Mouse (Mus musculus): Measurements from ENCODE around the gene Coro2a. TPM values are rescaled to one million over a fixed set of nuclear protein-coding genes. Genes with fewer than 3 reads are reported as not detected.
A peak's percentile ranks its signal among the peaks of the same experiment; 100 is the strongest.

Coro2a gene
- polyA plus RNA-seq, 1 experiment from 2014 or later = 14.4 TPM

DNA sequence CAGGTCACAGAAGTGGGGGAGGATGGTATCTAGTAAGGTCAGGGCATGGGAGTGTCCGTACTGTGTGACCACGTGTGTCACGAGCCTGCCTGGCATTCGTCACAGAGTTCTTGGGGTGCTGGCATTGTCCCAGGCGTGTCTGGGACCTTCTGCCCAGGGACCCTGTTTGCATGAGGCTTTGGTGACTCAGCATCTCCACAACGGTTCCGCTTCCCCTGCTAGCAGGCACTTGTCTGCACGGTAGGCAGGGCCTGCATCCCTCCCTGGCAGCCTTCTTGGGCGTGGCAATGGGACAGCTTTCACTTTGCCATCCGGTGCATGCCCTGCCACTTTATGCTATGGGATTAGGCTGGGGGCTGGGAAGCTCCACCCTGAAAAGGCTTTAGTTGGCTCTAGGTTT is 38.2 kb downstream of the Coro2a start:
- ATAC-seq (ENCODE audit: low read depth) = no peak
- Histone ChIP-seq H3K4me3 (no peak overlapping the region), H3K9me3 (no peaks in the 10 kb centered on the region), H3K36me3 (no peaks in the 10 kb centered on the region), H3K27me3 (no peaks in the 10 kb centered on the region), H3K27ac (replicated peaks) (no peak overlapping the region), H3K9ac (no peak overlapping the region), H3K4me2 (no peak overlapping the region), H3K4me1 (replicated peaks) (no peaks in the 10 kb centered on the region)
- WGBS = 77% methylated on average over 10 of the region's 10 CpGs

DNA sequence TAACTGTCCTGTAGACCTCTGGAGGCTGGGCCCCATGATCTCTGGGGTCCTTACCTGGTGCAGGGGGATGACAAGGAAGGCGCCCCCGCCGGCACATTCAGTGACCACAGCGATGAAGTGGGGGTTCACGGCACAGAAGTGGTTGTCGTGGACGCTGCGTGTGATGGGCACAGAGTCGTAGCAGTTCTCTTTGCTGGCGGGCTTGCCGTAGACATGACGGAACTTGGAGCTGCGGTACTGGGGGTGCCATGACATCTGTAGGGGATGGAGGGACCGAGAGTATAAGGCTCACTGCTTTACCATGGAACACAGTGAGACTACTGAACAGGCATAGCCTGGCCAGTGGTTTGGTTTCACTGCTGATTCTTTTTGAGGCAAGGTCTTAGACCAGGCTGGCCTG is 39.2 kb downstream of the Coro2a start:
- H3K27ac ChIP-seq (replicated peaks) = no peak overlapping the region
- no peak overlapping the region for H3K4me2 ChIP-seq
- no peak overlapping the region for H3K9ac ChIP-seq
- 94% methylated on average over 14 of the region's 14 CpGs for WGBS
- no peaks in the 10 kb centered on the region for H3K27me3 ChIP-seq
- ATAC-seq (ENCODE audit: low read depth) = no peak
- H3K4me3 ChIP-seq = no peak overlapping the region
- H3K9me3 ChIP-seq = no peaks in the 10 kb centered on the region
- no peaks in the 10 kb centered on the region for H3K36me3 ChIP-seq
- H3K4me1 ChIP-seq (replicated peaks) = no peaks in the 10 kb centered on the region

DNA sequence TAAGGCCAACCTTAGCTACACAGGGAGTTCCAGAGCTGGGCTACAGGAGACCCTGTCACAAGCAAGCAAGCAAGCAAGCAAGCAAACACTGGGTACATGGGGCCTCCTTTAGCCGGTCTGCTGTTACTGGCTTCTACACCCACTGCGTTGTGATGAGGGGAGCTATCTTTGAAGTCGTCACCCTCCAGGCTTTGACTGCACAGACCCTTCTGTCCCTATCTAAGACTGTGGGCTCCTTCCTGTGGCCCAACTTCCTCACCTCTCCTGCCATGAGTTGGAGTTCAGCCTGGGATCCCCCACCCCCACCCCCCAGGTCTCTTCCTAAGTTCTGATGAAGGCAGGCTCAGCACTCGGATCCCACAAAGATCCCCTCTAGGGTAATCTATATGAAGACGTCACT is 40.0 kb downstream of the Coro2a start:
- no peaks in the 10 kb centered on the region for H3K4me1 ChIP-seq (replicated peaks)
- ATAC-seq (ENCODE audit: low read depth) = no peak
- H3K36me3 ChIP-seq = no peaks in the 10 kb centered on the region
- H3K27ac ChIP-seq (replicated peaks) = no peak overlapping the region
- H3K27me3 ChIP-seq = no peaks in the 10 kb centered on the region
- H3K4me3 ChIP-seq = no peak overlapping the region
- H3K9me3 ChIP-seq = no peaks in the 10 kb centered on the region
- no peak overlapping the region for H3K4me2 ChIP-seq
- no peak overlapping the region for H3K9ac ChIP-seq
- WGBS = 83% methylated on average over 5 of the region's 5 CpGs

DNA sequence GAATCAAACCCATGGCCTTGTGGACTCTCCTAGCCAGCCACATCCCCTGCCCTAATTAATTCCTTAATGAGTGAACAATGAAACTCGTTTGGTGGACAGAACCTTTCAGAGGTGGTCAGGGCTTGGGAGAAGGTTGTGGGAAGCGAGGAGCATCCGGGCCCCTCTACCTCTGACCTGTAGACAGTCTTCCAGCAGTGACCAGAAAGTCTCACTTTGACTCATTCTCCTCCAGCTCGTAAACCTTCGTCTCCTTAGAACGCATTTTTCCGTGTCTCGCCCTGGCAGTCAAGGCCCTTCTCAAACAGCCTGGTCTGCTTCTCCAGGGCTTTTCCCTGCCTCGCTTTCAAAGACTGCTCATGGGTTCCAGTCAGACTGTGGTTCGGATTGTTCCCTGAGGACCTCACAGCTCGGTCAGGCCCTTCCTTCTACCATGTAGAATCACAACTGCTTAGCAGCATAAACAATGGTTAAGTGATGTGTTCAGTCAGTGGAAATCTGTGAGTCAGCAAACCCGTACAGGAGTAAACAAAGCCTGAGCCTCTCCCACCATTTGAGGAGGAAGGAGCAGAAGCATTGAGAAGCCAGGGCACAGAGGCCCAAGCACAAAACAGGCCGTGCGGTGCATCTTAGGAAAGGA is 41.8 kb downstream of the Coro2a start:
- ATAC-seq (ENCODE audit: low read depth) = no peak
- no peak overlapping the region for H3K9ac ChIP-seq
- 79% methylated on average over 14 of the region's 14 CpGs for WGBS

DNA sequence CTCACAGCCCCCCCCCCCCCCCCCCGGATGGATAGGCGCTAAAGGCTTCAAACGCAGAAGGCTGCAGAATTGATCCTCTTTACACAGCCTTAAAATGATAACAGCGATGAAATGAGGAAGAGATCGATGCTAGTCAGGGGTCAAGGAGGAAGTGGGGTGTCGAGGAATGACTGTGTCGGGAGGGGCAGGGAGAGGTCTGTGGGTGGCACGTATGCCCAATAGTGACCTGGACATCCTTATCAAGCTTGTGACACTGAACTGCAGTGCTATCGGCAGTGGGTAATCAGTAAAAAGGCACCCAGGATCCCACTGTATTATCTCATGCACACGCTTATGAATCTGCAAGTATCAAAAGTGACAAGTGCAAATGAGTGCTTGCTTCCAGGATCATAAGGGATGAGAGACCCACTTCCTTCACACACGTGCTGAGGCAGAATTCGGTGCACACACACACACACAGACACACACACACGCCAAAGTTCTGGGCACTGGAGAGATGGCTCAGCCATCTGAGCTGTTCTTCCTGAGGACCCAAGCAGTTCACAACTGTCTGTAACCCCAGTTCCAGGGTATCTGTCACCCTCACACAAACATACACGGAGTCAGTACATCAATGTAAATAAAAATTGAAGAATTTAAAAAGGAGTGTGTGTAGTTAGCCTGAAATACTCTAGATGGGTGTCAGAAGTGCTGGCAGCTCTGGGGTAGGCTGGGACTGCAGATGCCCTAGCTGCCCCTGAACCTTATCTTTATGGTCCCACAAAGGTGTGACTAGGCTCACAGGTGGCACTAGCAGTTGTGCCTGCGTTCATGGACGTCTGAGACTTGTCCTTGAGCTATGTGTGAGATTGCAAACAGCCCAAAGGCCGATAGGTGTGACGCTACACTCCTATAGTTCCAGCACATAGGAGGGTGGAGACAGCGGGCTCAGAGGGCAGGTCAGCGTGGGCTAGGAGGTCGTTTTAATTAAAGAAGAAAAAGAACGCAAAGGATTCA is 43.0 kb downstream of the Coro2a start:
- whole genome bisulfite sequencing = 80% methylated on average over 22 of the region's 22 CpGs

More for the DNA sequence above, 41.8 kb downstream of the Coro2a start:
- no peaks in the 10 kb centered on the region for H3K9me3 ChIP-seq
- H3K27ac ChIP-seq (replicated peaks) = no peak overlapping the region
- no peaks in the 10 kb centered on the region for H3K27me3 ChIP-seq
- no peak overlapping the region for H3K4me2 ChIP-seq
- H3K36me3 ChIP-seq = no peaks in the 10 kb centered on the region
- H3K4me1 ChIP-seq (replicated peaks) = no peaks in the 10 kb centered on the region
- H3K4me3 ChIP-seq = no peak overlapping the region

DNA sequence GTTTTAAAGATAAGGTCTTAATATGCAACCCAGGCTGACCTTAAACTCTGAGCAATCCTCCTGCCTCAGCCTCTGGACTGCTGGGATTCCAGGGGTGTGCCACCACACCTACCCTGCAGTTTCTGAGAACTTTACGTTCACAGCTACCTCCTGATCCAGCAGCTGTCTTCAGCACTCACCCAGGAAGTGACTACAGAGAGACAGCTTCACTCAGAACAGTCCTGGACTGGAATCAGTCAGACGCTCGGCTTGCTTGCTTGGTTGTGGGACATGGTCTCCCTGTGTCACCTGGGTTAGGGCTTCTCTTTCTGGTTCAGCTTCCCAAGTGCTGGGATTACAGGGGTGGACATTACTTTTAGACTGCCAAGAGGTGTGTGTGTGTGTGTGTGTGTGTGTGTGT is 45.1 kb downstream of the Coro2a start:
- H3K9me3 ChIP-seq = no peaks in the 10 kb centered on the region
- WGBS = 85% methylated on average over 3 of the region's 3 CpGs
- no peak overlapping the region for H3K4me2 ChIP-seq
- no peaks in the 10 kb centered on the region for H3K4me1 ChIP-seq (replicated peaks)
- no peaks in the 10 kb centered on the region for H3K27me3 ChIP-seq
- no peak overlapping the region for H3K9ac ChIP-seq
- no peaks in the 10 kb centered on the region for H3K36me3 ChIP-seq
- H3K4me3 ChIP-seq = no peak overlapping the region
- ATAC-seq (ENCODE audit: low read depth) = no peak
- H3K27ac ChIP-seq (replicated peaks) = no peak overlapping the region

More for the DNA sequence above, 43.0 kb downstream of the Coro2a start:
- Histone ChIP-seq H3K4me3 (no peak overlapping the region), H3K4me2 (no peak overlapping the region), H3K36me3 (no peaks in the 10 kb centered on the region), H3K9me3 (no peaks in the 10 kb centered on the region), H3K27me3 (no peaks in the 10 kb centered on the region), H3K4me1 (replicated peaks) (no peaks in the 10 kb centered on the region), H3K9ac (no peak overlapping the region), H3K27ac (replicated peaks) (no peak overlapping the region)
- ATAC-seq (ENCODE audit: low read depth) = no peak

DNA sequence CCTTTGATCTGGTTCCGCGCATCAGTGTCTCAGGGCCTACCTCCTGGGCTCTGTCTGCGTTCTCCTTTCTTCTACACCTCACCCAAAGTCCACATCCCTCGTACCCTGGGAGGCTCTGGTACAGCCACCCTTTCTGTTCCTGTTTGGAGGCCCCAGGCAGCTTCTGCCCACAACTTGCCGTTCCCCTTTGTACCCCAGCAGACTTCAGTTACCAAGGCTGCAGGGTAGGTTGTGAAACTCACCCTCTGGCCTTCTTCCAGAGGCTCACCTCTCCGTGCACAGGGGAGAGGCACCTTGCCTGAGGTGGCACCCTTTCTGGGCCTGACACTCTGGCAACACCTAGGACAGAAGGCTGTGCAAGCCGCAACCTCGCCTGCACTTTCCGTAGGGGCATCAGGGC is 46.2 kb downstream of the Coro2a start:
- ATAC-seq (ENCODE audit: low read depth) = no peak

GRCm38 (mm10) chr4:46554295-46555069 is 47.5 kb downstream of the Coro2a start:
- H3K36me3 ChIP-seq = no peaks in the 10 kb centered on the region
- no peaks in the 10 kb centered on the region for H3K27me3 ChIP-seq
- H3K9ac ChIP-seq = no peak overlapping the region
- no peak overlapping the region for H3K4me2 ChIP-seq
- H3K9me3 ChIP-seq = no peaks in the 10 kb centered on the region
- WGBS = 77% methylated on average over 10 of the region's 10 CpGs
- ATAC-seq (ENCODE audit: low read depth) = no peak
- H3K4me3 ChIP-seq = no peak overlapping the region
- H3K4me1 ChIP-seq (replicated peaks) = no peaks in the 10 kb centered on the region
- H3K27ac ChIP-seq (replicated peaks) = no peak overlapping the region

More for the DNA sequence above, 46.2 kb downstream of the Coro2a start:
- no peak overlapping the region for H3K4me3 ChIP-seq
- H3K36me3 ChIP-seq = no peaks in the 10 kb centered on the region
- no peaks in the 10 kb centered on the region for H3K9me3 ChIP-seq
- no peaks in the 10 kb centered on the region for H3K27me3 ChIP-seq
- H3K4me1 ChIP-seq (replicated peaks) = no peaks in the 10 kb centered on the region
- no peak overlapping the region for H3K4me2 ChIP-seq
- H3K9ac ChIP-seq = no peak overlapping the region
- H3K27ac ChIP-seq (replicated peaks) = no peak overlapping the region
- 85% methylated on average over 9 of the region's 9 CpGs for WGBS

- Histone ChIP-seq H3K27me3 (no peaks in the 10 kb centered on the region), H3K27ac (replicated peaks) (no peak overlapping the region), H3K36me3 (no peaks in the 10 kb centered on the region), H3K9me3 (no peaks in the 10 kb centered on the region), H3K9ac (no peak overlapping the region), H3K4me1 (replicated peaks) (no peaks in the 10 kb centered on the region), H3K4me3 (no peak overlapping the region), H3K4me2 (no peak overlapping the region)
- WGBS = 81% methylated on average over 1 of the region's 1 CpGs
- no peak for ATAC-seq (ENCODE audit: low read depth)
Measured at GRCm38 (mm10) chr4:46553864-46554263, 48.1 kb downstream of the Coro2a start.

GRCm38 (mm10) chr4:46550406-46550805 is 51.6 kb downstream of the Coro2a start:
- Histone ChIP-seq H3K9ac (no peak overlapping the region), H3K4me3 (no peak overlapping the region), H3K27me3 (no peaks in the 10 kb centered on the region), H3K36me3 (no peaks in the 10 kb centered on the region), H3K9me3 (no peaks in the 10 kb centered on the region), H3K4me1 (replicated peaks) (peaks cover 4% of the 10 kb centered on the region; the same call in 1 of the 2 replicates), H3K27ac (replicated peaks) (no peak overlapping the region), H3K4me2 (no peak overlapping the region)
- WGBS = 65% methylated on average over 8 of the region's 8 CpGs
- no peak for ATAC-seq (ENCODE audit: low read depth)

- no peak overlapping the region for H3K9ac ChIP-seq
Measured at GRCm38 (mm10) chr4:46549979-46550378, 52.0 kb downstream of the Coro2a start.

DNA sequence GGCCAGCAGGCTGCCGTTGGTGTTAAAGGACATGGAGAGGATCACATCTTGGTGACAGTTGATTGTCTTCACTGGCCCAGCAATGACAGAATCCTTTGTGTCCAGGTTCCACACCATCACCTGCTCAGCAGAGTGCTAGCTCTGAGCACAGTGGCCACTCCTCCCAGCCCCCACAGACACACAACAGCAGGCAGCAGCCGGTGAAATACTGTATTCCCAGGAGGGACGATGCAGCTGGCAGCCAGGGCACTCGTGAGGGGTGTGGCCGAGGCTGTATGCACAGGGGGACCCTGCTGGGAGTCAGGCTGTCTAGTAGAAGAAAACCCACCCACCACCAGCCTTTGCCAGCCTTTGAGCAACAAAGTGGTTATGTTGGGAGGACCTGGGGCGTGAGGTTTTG is 55.3 kb downstream of the Coro2a start:
- WGBS = 31% methylated on average over 6 of the region's 6 CpGs
- peaks cover 4% of the 10 kb centered on the region; the same call in 1 of the 2 replicates for H3K4me1 ChIP-seq (replicated peaks)
- ATAC-seq (ENCODE audit: low read depth) = peak; percentile 40; the same call in 1 of the 2 replicates
- no peaks in the 10 kb centered on the region for H3K36me3 ChIP-seq
- H3K9me3 ChIP-seq = no peaks in the 10 kb centered on the region
- no peak overlapping the region for H3K4me2 ChIP-seq
- H3K27me3 ChIP-seq = no peaks in the 10 kb centered on the region
- no peak overlapping the region for H3K9ac ChIP-seq
- no peak overlapping the region for H3K4me3 ChIP-seq
- no peak overlapping the region for H3K27ac ChIP-seq (replicated peaks)

More at GRCm38 (mm10) chr4:46549979-46550378, 52.0 kb downstream of the Coro2a start:
- Histone ChIP-seq H3K36me3 (no peaks in the 10 kb centered on the region), H3K9me3 (no peaks in the 10 kb centered on the region), H3K4me1 (replicated peaks) (peaks cover 4% of the 10 kb centered on the region; the same call in 1 of the 2 replicates), H3K4me2 (no peak overlapping the region), H3K27ac (replicated peaks) (no peak overlapping the region), H3K4me3 (no peak overlapping the region), H3K27me3 (no peaks in the 10 kb centered on the region)
- ATAC-seq (ENCODE audit: low read depth) = no peak
- WGBS = 79% methylated on average over 9 of the region's 10 CpGs
